Mouse (Mus musculus) left cerebral cortex, postnatal 14 days (tissue): ENCODE results near the gene Lgals3bp. TPM values are rescaled to one million over a fixed set of nuclear protein-coding genes. Genes with fewer than 3 reads are reported as not detected.

Experiments used
- DNase-seq, 2 experiments: peaks; one replicate each; pipeline ENCODE4 v3.0.0; 2021 to 2022; ENCODE audit warnings: low spot score in 2 of 2, mixed read lengths in 1 of 2
- intact Hi-C: fragments of 180-260 bp; cut with DNase I; formaldehyde crosslinking; loops from one replicate; pipeline ENCODE4 v1.15.1; 2025
- long read RNA-seq, 2 experiments: library from polyadenylated mRNA; stranded (forward); transcript quantifications; one replicate each; pipeline ENCODE4 v2.0.0; 2021
- total RNA-seq, 2 experiments: library from RNA; stranded (reverse); gene quantifications; 2 replicates each; pipeline ENCODE4 v1.2.3; 2021

The Lgals3bp gene
- total RNA-seq = 10 to 100 TPM; 12.3 to 14.1 TPM
- long read RNA-seq, experiment 1, partial matches to known transcripts = 0 of 2 reads
- long read RNA-seq, experiment 1, other reads (novel, unspliced or antisense) = 0 of 2 reads
- long read RNA-seq, experiment 2, partial matches to known transcripts = 0 of 4 reads
- long read RNA-seq, experiment 2, other reads (novel, unspliced or antisense) = 0 of 4 reads

DNA sequence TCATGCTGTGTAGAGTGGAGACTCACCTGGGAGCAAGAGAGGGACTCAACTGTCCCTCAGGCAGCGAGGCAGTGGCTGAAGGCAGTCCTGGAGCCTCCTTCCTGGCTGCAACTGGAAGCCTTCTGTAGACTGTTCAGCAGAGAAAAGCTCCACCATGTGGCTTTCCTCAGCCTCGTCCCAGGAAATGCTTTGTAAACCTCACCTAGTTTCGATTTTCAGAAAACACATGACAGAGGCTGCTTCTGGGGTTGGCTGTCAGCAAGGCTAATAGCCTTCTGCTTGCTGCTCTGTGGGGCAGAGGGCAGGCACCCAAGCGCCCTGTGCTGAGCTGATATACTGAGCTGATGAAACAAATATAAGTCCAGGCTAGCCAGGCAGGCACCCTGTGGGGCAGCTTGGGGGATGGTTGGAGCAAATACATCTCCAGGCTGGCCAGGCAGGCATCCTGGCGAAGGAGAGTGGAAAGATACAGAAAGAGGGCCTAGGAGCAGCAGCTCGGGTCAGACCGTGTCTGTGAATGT is at the start of gene Lgals3bp:
TSS of gene Lgals3bp (minus strand) at position 333 of the 521 bp plus-strand sequence.
- peak; percentile 68 to 81 for DNase-seq
- intact Hi-C loops = no loop called here

DNA sequence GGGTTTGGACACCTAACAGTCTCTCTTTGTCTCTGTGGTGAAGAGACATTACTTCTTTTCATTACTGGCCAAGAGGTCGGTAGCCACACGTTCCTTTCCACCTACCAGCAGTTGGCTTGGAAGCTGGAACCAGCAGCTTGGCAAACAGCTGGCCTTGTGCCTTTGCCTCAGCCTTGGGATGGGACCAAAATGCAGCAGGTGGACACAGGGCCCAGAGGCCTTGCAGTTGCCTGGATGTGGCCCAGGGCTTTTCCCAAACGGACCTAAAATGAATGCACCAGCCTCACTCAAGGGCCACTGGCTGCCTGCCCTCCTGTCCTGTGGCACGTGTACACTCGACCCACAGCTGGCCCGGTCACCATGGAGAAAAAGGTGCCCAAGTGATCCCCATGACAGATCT is 49.3 kb upstream of the Lgals3bp start:
- DNase-seq = no peak
- intact Hi-C loops = loop anchor here (10.0 kb wide), 1 partner anchor 534 kb away; the partner anchor contains the start of gene Enpp7

GRCm38 (mm10) chr11:118448385-118448784 is 46.5 kb upstream of the Lgals3bp start:
- no peak for DNase-seq
- intact Hi-C loops = loop anchor here (5.0 kb wide), 1 partner anchor 289 kb away; no protein-coding TSS in a partner anchor

DNA sequence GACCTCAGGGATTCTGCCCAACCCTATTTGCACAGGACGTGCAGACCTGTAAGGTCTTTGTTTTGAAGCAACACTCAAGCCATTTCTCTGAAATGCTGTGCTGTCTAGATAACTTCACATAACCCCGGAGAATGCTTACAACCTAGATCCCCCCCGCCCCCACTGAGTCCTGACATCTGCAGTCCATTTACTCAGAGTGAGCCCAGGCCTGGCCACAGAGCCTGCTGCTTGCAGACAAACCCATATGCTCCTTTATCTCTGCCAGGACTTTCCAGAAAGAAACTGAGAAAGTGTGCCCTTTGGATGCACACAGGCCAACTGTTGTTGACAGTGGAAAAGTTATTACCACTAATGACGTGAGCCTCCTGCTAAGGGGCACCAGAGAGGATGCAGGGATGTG is 45.5 kb upstream of the Lgals3bp start:
- intact Hi-C loops = loop anchor here (2.0 to 5.0 kb wide), 2 partner anchors 43 to 290 kb away; no protein-coding TSS in a partner anchor
- no peak for DNase-seq

DNA sequence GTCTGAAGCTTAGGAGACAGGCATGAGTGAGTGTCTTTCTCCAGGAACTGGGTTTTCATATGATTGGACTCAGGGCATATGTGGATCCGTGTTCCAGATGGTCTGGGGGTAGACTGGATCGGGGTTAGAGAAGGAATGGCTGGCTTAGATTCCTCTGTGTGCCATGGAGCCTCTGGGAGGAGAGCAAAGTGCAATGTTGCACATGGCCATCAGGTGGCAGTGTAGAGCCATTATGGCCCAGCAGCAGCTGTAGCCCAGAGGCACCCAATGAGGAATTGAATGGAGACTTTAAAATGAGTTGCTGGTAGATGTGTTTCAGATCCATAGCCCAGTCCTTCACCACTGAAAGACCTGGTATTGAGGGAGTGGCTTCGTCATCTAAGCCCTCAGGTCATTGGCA is 44.0 kb upstream of the Lgals3bp start:
- intact Hi-C loops = loop anchor here (2.0 to 5.0 kb wide), 2 partner anchors 45 to 291 kb away; no protein-coding TSS in a partner anchor
- DNase-seq = peak; percentile 79

DNA sequence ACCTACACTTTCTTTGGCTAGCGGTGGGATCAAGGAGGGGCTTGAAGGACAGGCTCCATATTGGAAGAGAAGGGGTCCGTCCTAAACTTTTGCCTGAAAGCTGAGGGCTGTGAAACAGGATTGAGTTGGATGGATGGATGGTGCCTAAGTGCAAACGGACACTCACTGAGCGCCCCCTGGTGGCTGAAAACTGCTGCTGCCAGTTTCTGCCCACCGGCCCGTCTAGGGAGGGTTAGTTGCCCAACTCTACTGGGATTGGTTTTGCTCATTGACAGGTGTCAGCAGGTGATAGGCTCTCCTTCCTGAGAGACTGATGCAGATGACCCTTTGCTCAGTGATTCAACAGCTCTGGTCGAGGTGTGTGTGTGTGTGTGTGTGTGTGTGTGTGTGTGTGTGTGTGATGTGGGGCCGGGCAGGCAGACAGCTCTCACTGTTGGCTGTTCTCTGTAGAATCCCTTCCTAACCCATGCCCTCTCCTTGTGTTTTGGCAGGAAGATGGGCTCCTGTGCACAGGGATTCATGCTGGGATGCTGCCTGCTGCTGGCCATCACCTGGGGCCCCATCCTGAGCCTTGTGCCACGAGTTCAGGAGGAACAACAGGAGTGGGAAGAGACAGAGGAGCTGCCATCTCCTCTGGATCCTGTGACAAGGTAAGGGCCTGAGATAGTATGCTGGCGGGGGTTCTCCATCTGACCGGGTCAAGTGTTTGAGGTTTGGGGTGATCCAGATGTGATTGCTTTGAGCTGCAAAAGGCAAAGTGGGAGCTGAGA is 41.5 kb upstream of the Lgals3bp start:
- intact Hi-C loops = loop anchor here (1.0 kb wide), 1 partner anchor 20 kb away; no protein-coding TSS in a partner anchor
- peak; percentile 64 to 71 for DNase-seq

DNA sequence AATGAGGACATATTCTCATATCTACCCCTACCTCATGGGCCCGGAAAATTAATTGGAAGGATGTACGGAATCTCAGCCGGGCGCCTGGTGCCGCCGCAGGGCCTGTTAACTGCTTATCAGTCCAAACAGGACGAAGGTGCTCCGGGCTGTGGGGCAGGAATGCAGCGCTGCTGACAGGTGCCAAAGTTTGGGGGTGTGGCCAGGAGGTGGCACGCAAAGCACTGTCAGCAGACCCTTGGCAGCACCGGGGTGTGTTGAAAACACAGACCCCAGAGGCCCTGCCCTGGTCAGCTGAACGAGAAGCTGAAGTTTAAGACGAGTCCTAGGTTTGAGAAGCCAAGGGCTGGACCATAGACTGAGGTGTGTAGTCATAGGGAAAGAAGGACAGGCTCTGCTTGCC is 40.8 kb upstream of the Lgals3bp start:
- intact Hi-C loops = loop anchor here (1.0 kb wide), 1 partner anchor 19 kb away; no protein-coding TSS in a partner anchor
- DNase-seq = no peak

- intact Hi-C loops = no loop called here
These were observed 36.9 kb upstream of the Lgals3bp start for GRCm38 (mm10) chr11:118438665-118439414.

GRCm38 (mm10) chr11:118436471-118436935 is 34.6 kb upstream of the Lgals3bp start:
- peak; percentile 40 to 69 for DNase-seq
- intact Hi-C loops = no loop called here

More at GRCm38 (mm10) chr11:118438665-118439414, 36.9 kb upstream of the Lgals3bp start:
- peak in 1 of 2 experiments; percentile 35 for DNase-seq

- no peak for DNase-seq
- intact Hi-C loops = no loop called here
These were observed 32.2 kb upstream of the Lgals3bp start for GRCm38 (mm10) chr11:118434093-118434492.

DNA sequence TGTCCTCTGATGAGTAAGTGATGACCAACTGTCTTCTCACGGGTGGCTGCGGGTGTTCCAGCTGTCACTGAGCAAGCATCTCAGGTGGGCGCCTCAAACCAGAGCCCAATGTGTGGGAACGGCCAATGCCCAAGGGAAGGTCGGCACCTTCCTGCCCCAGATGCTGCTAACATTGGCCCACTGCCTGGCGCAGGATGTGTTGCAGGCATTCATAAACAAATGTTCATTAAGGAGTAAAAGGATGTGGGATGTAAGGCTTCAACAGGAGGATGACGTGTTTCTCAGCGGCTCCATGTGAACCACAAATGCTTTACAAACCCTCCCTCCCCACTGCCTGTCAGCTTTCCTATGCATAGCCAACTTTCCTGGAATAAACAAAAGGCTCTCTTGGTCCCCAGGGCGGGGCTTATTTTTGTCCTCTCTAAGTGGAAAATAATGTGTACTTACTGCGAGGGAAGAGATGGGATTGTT is 31.5 kb upstream of the Lgals3bp start:
- intact Hi-C loops = no loop called here
- no peak for DNase-seq

DNA sequence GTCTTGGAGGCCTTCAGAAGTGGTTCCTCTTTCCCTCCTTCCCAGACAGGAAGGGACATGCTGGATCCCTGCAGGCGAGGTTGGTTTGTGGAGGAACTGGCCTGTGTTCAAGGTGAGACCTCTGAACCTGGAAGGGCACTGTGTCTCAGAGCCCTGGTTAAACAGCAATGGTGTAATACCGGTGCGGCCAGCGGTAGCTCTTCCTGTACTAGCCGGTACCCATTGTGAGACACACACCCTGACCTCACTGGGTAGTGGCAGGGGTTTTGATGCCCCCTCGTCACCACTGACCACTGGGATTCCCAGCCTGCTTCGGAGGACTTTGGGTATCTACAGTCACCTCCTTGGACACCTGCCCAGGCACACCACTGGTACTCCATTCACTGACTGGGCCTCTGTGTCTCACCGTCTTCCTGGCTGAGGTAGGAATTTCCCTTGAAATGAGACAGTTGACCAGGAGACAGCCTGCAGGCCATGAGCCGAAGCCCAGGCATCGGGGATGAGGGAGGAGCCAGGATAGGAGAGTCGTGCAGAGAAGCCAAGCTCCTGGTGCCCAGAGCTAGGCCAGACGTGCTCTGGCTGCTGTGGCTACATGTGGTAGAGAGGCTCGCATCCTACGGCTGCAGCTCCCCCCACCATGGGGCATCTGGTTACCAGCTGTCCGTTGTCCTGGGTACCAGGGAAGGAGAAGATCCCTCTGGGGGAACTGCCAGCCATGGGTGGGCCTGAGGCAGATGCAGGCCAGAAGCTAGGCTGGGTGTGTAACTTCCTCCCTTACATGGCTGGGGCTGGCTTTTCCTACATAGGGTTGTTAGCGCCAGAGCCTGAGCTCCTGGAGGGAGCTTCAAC is 29.4 kb upstream of the Lgals3bp start:
- intact Hi-C loops = no loop called here
- no peak for DNase-seq

- intact Hi-C loops = no loop called here
These were observed 28.5 kb upstream of the Lgals3bp start for GRCm38 (mm10) chr11:118430291-118430885.

DNA sequence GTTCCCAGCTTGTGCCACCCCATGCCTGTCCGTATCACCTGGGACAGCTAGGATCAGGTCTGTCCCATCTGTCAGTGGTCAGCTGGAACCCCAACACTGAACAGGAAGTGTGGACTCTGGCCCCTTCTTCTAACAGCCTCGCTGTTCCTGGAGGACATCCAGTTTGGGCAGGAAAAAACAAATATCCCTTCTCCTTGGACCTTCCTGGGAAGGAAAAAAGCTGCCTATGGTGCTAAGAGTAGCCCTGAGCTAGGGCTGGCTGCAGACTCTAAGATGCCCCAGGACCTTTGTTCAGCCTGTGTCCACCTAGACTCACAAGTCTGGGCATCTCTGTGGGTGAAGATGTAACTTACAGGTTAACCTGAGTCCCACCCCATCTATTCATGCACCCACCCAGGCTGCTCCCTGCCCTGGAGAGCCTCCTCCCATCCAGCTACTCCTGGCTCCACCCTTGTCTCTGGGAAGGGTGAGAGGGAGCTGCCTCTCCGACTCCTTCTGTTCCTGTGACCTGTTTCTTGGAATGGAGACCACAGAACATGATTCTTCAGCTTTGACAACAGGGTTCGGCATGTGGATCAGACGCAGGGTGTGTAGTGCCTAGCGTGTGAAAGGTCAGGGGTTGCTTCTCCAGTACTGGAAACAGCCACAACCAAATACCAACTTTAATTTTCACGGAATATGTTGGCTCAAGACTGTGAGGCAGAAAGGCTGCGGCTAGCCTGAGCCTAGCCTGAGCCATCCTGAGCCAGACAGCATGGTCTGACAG is 27.2 kb upstream of the Lgals3bp start:
- intact Hi-C loops = no loop called here
- no peak for DNase-seq

More at GRCm38 (mm10) chr11:118430291-118430885, 28.5 kb upstream of the Lgals3bp start:
- DNase-seq = no peak

DNA sequence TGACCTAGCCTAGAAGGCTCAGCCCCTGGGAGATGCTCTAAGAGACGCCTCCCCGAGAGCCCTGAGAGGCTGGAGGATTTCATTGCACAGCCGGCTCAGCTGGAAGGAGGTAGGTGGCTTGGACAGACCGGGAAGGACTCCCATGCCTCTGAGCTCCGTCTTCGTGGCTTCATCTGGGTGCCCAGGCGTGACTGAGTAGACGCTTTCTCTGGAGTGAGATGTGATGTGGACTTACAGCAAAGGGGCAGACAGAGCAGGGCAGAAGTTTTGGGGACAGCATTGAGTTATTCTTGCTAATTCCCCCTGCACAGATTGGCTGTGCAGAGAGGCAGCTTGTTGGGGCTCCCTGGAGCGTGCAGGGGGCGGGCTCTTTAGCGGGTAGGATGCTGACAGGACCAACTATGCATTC is 26.6 kb upstream of the Lgals3bp start:
- no peak for DNase-seq
- intact Hi-C loops = no loop called here

DNA sequence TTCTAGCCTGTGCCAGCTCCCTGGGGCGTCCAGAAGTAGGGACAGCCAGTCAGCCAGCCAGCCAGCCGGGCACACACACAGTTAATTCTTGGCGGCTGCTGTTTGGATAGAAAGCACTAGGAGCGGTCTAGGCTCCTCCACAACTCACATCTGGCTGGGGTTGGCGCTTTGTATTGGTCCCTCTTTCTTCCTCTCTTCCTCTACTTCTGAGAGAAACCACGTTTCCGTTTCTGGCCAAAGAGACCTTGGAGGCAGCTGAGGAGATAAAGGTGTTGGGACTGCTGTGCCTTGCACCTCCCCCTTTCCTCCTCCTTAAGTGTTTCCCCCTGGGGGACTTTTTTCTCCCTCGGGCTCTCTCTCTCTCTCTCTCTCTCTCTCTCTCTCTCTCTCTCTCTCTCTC is 26.1 kb upstream of the Lgals3bp start, which contains the start of gene C1qtnf1:
TSS of gene C1qtnf1 (plus strand) at position 218 of the 400 bp plus-strand sequence.
- intact Hi-C loops = no loop called here
- no peak for DNase-seq

DNA sequence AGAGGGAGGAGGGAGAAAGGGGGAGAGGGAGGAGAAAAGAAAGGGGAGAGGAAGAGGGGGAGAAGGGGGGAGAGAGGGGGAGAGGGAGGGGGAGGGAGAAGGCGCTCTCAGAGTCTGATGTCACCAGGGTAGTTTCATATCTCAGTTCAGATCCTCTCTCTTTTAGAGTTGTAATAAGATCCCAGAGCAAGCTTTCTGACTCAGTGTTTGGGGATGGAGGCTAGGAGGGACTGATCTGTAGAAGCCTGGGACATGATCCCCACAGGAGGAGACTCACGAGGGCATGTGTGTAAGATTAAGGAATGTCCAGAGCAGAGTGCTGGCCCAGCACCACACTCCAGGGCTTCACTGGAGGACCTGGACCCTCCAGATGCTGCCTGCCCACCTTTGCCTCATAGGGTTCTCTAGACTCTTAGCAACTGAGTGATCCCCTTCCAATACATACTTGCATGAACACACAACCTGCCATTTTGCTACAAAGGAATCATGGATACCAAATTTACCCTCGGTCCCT is 25.4 kb upstream of the Lgals3bp start:
- DNase-seq = no peak
- intact Hi-C loops = no loop called here
